Mouse (Mus musculus) urinary bladder, postnatal 25 days (tissue): ENCODE measurements around the gene Ptprd.
"Not testable (repeated sequence)": the region's sequence is repeated elsewhere in the genome, so short reads cannot be mapped to it uniquely, and the experiment has no call there.

Experiments used
- DNase-seq: peaks from one replicate; pipeline ENCODE4 v3.0.0; 2022; ENCODE audit warnings: low spot score

Gene Ptprd

GRCm38 (mm10) chr4:76194762-76195161, 2017.0 kb downstream of the Ptprd start:
- no peak for DNase-seq

DNA sequence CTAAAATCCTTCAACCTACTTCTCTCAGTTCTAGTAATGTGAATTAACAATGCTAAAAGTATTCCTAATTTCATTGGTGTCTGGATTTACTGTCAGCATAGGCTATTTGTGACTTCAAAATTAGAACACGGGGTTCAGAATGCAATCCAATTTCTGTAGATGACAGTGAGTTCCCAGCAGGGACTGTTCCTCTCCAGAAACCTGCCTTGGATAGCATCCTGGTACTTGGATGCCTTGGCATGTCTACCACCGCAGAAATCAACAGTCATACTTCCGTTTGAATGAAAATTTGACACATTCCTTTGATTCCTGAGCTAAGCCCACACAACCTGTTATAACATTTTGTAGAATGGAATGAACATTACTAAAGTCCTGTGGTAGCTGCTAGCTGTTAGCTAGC, 2018.3 kb downstream of the Ptprd start:
- DNase-seq = no peak

DNA sequence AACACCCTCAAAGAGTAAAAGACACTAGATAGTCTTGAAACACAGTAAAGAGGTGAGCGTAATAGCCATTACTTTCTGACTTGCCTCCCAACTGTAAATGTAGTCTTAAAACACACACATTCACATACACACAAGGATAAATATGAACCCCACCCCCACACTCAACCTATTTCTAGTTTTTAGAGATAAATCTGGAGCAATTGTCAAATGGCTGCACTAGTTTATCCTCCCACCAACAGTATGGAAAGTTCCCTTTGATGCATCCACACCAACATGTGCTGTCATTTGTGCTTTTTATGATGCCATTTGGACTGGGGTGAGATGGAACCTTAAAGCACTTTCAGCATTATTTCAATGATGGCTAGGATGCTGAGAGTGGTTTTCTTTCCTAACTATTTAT, 2019.7 kb downstream of the Ptprd start:
- no peak for DNase-seq

- DNase-seq = no peak
These were observed 2021.0 kb downstream of the Ptprd start for GRCm38 (mm10) chr4:76190788-76191187.

- no peak for DNase-seq
These were observed 2028.7 kb downstream of the Ptprd start for GRCm38 (mm10) chr4:76183095-76183494.

GRCm38 (mm10) chr4:76179497-76179896, 2032.3 kb downstream of the Ptprd start:
- no peak for DNase-seq

DNA sequence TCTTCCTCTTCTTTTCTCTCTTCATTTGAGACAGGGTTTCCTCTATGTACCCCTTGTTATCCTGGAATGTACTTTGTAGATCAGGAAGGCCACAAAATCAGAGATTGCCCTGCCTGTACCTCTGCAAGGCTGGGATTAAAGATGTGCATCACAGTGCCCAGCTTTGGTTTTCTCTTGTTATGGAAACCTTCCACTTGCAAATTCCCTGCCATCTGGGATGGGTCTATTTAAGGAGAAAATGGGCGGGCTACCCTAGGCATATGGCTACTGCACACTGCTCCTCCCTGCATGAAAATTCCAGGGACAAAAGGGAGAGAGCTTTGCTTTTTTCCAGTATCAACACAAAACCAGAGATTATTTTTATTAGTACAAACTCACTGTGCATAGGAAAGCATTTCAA, 2036.7 kb downstream of the Ptprd start:
- no peak for DNase-seq

GRCm38 (mm10) chr4:76155750-76156149, 2056.0 kb downstream of the Ptprd start:
- DNase-seq = no peak

DNA sequence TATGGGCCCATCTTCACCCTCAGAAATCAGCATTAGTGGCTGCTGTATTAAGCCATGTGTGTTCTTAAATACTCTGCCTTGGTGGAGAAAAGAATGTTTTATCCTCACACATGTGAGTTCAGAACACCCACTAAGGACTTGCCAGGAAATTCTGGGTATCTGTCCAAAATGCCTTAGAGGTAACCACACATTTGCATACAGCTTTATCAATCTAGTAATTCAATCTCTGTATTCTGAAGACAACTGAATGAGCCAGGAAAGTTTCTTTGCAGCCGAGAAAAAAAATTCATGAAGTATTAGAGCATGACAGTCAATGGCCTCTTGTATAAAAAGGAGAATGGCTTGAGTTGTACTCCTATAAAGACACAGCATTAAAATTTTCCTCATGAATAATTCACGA, 2057.6 kb downstream of the Ptprd start:
- no peak for DNase-seq

- DNase-seq = no peak
These were observed 2066.8 kb downstream of the Ptprd start for GRCm38 (mm10) chr4:76144925-76145324.

- DNase-seq = no peak
These were observed 2067.4 kb downstream of the Ptprd start for GRCm38 (mm10) chr4:76144333-76144732.

GRCm38 (mm10) chr4:76137901-76138300, 2073.9 kb downstream of the Ptprd start:
- no peak for DNase-seq

GRCm38 (mm10) chr4:76136625-76137024, 2075.1 kb downstream of the Ptprd start:
- no peak for DNase-seq

- DNase-seq = no peak
These were observed 2119.9 kb downstream of the Ptprd start for GRCm38 (mm10) chr4:76091845-76092244.

DNA sequence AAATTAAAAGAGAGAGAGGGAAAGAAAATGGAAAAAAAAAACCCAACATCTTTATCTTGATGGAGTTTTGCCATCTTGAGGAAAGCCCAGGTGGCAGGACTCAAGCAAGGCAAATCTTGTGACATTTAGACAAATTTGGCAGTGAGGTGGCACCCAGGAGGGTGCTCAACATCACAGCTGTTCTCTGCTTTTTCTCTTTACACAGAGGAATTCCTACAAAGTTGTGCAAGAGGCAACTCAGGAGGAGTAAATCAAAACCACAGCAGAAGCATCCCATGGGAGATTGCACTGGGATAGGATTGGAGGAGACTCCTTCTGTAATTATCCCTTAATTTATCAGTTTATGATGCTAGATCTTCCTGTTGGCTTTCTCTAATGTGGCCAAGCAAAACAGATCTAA, 2121.9 kb downstream of the Ptprd start:
- DNase-seq = no peak

DNA sequence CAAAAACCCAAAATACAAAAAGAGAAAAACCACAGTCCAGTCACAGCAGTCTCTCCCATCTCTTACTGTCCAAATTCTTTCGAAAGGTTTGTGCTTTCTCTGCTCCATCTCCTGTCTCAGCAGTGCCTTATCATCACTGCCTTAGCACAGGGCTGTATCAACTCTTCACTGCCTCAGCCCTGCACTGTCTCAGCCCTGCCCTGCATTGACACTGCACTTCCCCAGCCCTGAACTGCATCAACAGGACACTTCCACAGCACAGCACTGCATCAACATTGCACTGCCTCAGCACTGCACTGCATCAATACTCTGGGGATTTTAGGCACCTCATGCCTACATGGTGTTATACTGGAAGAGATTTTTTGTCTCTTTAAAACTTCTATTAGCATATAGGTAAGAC, 2135.7 kb downstream of the Ptprd start:
- no peak for DNase-seq

DNA sequence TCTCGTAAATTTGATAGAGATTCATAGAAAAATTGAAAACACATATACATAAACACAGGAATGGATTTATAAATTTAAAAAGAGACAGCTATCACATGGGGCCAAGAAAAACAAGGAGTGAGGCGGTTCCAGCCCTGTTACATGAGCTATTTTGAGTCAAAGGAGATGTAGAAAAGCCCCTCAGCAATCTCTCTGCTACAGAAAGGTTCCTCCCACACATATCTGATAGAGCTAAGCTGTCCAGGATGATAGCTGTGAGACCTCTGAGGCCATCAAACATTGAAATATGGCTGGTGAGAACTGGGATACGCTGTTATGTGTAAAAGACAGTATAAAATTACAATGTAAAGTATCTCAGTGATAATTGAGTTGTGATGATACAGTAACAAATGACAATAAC, 2138.5 kb downstream of the Ptprd start:
- no peak for DNase-seq

GRCm38 (mm10) chr4:76071720-76072119, 2140.0 kb downstream of the Ptprd start:
- no peak for DNase-seq

DNA sequence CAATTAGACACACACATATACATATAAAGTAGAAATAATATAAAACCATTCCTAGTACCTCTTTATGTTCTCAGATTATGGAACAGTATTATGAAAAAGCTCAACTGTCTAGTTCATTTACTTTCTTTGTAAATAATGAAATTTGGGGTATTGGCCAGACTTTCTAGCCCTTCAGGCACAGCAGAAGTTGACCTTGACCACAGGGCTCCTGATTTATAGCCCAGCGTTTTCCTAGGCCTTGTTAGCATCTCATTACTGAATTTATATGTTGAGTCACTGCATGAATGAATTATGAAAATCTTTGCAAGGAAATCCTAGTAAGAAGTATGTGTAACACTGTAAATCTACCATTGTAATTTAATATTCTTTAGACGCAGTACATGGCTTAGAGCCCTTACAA, 2154.9 kb downstream of the Ptprd start:
- DNase-seq = no peak

DNA sequence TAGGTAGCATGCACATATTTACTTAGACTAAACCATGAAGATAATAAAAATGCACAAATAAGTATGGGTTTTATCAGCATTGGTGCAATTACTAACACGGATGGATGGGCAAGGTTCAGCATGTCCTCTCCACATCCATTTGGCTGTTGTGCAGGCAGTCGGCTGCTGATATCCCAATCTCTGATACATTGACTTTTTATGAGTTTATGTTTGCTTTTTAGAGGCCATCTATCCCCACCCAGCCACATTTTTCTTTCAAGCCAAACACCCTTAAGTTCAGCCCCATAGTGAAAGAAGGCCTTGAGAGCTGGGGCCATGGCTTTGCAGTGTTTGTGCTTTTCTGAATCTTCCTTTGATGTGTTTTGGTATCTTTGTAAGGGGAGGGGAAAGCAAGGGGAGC, 2166.1 kb downstream of the Ptprd start:
- DNase-seq = no peak

DNA sequence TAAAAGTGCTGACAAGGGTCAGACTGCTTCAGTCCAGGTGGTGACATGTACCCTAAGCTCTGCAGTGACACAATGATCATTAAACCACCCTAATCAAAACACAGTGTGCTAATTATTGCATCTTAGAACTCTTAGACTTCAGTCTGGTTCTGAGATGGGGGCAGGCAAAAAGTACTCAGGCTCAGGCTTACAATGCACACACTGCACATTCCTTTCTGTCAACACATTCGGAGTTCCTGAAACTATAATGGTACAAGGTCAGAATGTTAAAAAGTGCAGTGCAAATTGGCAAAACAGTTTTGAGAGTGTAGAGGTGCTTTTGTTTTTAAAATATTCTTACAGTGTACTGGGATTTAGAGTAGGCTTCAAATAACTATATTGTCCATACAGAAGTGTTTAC, 2167.0 kb downstream of the Ptprd start:
- no peak for DNase-seq

DNA sequence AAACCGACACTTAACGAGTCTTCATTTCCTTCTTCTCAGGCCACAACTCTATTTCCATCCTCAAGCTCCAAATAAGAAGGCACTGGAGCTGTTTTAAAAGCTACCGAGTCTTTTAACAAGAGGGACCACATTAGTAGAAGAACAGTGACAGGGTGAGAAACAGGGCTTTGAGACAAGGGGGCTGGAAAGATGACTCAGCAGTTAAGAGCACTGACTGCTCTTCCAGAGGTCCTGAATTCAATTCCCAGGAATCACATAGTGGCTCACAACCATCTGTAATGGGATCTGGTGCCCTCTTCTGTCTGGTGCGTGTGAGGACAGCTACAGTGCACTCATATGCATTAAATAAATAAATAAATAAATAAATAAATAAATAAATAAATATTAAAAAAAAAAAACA, 2174.6 kb downstream of the Ptprd start:
- DNase-seq = not testable (repeated sequence)

DNA sequence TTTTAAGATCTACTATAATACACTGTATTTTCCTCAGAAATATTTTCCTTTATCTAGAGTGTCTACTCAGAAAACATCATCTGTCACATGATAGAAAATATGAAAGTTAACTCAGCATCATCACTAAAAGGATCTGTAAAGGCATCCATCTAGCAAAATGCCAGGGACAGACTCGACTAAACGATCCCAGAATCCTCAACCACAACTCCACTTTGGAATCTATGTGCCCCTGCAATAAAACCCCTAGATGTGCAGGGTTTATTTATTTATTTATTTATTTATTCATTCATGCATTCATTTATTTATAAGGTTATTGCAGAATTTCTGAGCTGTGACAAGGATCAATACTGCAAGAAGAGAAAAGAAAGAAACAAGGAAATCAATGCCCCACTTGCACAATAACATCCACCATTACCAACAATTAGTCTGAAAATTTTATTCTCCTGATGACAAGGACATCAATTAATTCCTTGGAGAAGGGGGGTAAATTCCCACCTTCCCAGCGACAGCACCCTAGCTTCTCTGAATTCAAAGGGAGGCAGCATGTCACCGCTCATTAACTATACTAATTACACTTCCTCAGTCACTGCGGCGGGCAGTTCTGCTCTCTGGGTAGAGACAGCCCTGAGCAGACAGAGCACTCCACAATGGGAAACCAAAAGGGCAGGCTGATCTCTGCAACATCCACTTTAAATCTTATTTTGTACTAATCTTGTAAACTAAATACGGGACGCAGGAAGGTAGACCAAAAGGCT, 2186.0 kb downstream of the Ptprd start:
- DNase-seq = no peak

- DNase-seq = no peak
These were observed 2187.3 kb downstream of the Ptprd start for GRCm38 (mm10) chr4:76024502-76024821.
